Mouse (Mus musculus) cerebellum, adult 2 months (tissue): ENCODE data around the gene Arl2. TPM values are rescaled to one million over a fixed set of nuclear protein-coding genes. Genes with fewer than 3 reads are reported as not detected.
"Not testable (repeated sequence)": the region's sequence is repeated elsewhere in the genome, so short reads cannot be mapped to it uniquely, and the experiment has no call there.

Experiments
- DNase-seq, 2 experiments: peaks; one replicate each; pipeline ENCODE4 v3.0.0; 2021
- H3K27ac ChIP-seq: fragments of 200-500 bp; 2 replicates; pipeline ENCODE4 v1.5.1; 2012; ENCODE audit warnings: low read length, control low read depth, inconsistent platforms; ENCODE audit not compliant: insufficient read depth
- H3K27me3 ChIP-seq: fragments of 200-500 bp; 2 replicates; pipeline ENCODE4 v1.6.1; 2012; ENCODE audit warnings: inconsistent platforms, mild to moderate bottlenecking, low read length, moderate library complexity; ENCODE audit not compliant: control insufficient read depth, insufficient read depth
- H3K4me1 ChIP-seq: fragments of 200-500 bp; 2 replicates; pipeline ENCODE4 v1.6.1; 2011; ENCODE audit warnings: low read length; ENCODE audit not compliant: control insufficient read depth, insufficient read depth
- H3K4me3 ChIP-seq: fragments of 200-500 bp; replicated peaks from 2 replicates; pipeline ENCODE3; 2011; ENCODE audit warnings: mild to moderate bottlenecking, low read depth, low read length, control low read depth; ENCODE audit not compliant: insufficient read depth
- CTCF ChIP-seq: fragments of 200-500 bp; IDR thresholded peaks from 2 replicates; pipeline ENCODE4 v1.5.1; 2011; ENCODE audit warnings: low read depth, mild to moderate bottlenecking, control low read depth, low read length, moderate library complexity, borderline replicate concordance; ENCODE audit not compliant: insufficient read depth
- POLR2A ChIP-seq: fragments of 200-500 bp; IDR thresholded peaks from 2 replicates; pipeline ENCODE4 v1.6.1; 2011; ENCODE audit warnings: low read length, control low read depth, borderline replicate concordance; ENCODE audit not compliant: insufficient read depth
- WGBS: fragments of 180-500 bp; shearing (Covaris S2); methylation state at CpG from one replicate; pipeline ENCODE4 v1.1.7; 2018; 5-methylcytosine and 5-hydroxymethylcytosine counted together
- polyA plus RNA-seq: library from polyadenylated mRNA; depleted of rRNA; stranded (reverse); fragments of >200 nt; gene quantifications from 2 replicates; pipeline ENCODE4 v1.2.3, GENCODE M21; 2012

Arl2 gene
- polyA plus RNA-seq, 1 experiment, result 188 TPM

GRCm38 (mm10) chr19:6132171-6132827 lies 9.0 kb downstream of the Arl2 start:
- no peak overlapping the region for H3K4me3 ChIP-seq
- no peak for TF ChIP-seq POLR2A
- no peak for TF ChIP-seq CTCF
- 68% methylated on average over 7 of the region's 7 CpGs for WGBS
- no peaks in the 10 kb centered on the region for H3K27me3 ChIP-seq
- DNase-seq, result no peak
- H3K27ac ChIP-seq, result peak overlapping the region; percentile 63
- no peaks in the 10 kb centered on the region; the same call in 1 of the 2 replicates for H3K4me1 ChIP-seq

DNA sequence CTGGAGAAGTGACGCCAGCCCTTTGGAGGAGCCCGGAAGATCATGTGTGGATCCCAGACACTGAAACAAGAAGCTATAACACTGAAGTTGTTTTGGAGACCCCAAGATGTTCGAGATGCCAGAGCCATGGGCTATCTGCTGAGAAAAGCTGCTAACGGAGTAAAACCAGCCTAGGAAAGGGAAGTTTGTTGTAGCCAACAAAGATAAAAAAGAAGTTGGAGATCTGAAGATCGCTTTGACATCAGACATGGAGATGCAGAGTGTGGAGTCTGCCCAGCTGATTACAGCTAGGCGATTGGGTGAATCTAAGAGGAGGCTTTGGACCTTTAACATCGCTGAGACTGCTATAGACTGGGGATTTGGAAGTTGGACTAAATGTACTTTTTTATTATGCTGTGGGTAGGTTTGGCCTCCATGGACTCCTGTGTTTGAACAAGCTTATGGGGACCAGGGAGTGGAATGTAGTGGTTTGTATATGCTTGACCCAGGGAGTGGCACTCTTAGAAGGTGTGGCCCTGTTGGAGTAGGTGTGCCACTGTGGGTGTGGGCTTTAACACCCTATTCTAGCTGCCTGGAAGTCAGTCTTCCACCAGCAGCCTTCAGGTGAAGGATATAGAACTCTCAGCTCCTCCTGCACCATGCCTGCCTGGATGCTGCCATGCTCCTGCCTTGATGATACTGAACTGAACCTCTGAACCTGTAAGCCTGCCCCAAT lies 10.8 kb downstream of the Arl2 start:
- WGBS, result 74% methylated on average over 7 of the region's 7 CpGs
- not testable (repeated sequence) for DNase-seq, H3K4me3 ChIP-seq, H3K27me3 ChIP-seq, H3K27ac ChIP-seq, H3K4me1 ChIP-seq

DNA sequence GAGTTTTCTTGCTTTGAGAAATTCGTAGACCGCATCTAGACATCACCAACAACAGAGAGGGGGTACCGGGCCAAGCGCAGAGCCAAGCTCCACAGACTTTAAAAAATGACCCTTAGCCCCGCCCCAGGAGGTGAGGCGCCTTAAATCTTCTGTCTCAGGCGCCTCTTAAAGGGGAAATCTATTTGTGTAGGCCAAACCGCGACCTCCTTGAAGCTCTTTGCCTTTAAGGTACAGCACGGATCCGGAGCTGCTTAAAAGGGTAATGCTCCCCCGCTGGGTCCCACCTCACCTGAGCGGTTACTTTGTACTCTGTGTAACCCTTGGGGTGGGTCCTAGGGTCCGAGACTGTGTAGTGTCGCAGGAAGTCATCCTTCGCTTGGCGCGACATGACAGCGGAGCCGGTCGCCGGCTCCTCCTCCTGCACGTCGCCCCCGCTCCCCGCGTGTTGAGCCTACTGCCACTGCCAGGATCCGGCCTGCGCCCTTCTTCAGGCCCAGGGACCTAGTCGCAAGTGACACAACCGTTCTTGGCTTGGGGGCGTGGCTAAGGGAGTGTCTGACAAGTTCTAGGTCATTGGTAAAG lies 13.5 kb downstream of the Arl2 start, which contains the start of gene Snx15:
TSS of gene Snx15 (minus strand) at position 545 of the 582 bp plus-strand sequence.
- Histone ChIP-seq H3K4me3 (peak within 1 kb of the TSS; percentile 62), H3K4me1 (no peaks in the 10 kb centered on the region; the same call in 1 of the 2 replicates), H3K27ac (peak within 1 kb of the TSS; percentile 67), H3K27me3 (no peaks in the 10 kb centered on the region)
- under 1% methylated on average over 32 of the region's 32 CpGs for WGBS
- DNase-seq, result peak; percentile 97 to 98
- peak; percentile 67; the same call in 1 of the 2 replicates for TF ChIP-seq POLR2A
- TF ChIP-seq CTCF, result no peak

DNA sequence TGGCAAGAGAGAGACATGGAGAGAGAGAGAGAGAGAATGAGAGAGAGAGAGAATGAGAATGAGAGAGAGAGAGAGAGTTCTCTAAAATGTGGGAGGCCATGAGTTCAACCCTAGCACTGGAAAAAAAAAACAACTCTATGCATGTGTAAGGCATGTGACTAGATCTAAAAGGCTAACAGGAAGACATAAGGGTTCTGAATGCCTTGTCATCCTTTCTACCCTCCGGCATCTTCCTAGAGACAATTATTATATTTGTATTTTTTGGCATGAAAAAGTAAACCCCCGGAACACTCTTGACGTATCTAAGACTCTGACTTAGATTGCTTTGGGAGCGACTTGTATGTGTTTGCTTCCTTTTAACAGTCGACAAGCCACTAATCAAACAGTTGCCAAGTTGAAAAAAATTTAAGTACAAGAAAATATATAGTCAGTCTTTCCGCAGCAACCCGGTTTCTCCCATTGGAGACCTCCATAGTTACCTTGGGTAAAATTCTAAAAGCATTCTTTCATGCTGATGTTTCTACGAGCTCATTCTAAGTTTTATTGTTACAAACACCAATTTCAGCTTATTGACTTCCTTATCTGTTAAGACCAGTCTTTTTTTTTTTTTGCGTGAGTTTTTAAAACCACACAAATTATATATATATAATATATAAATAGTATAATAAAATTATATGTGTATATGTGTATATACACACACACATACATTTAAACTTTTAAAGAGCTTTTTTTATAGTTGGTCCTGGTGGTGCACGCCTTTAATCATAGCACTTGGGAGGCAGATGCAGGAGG lies 14.4 kb downstream of the Arl2 start:
- no peak for TF ChIP-seq CTCF
- no peak for TF ChIP-seq POLR2A
- H3K27me3 ChIP-seq, result no peaks in the 10 kb centered on the region
- H3K4me3 ChIP-seq, result peak overlapping the region; percentile 62
- no peak for DNase-seq
- no peaks in the 10 kb centered on the region; the same call in 1 of the 2 replicates for H3K4me1 ChIP-seq
- 69% methylated on average over 10 of the region's 10 CpGs for WGBS
- H3K27ac ChIP-seq, result 0 out of 2 replicates have a peak overlapping the region, but pooled peaks have one; percentile 17

- DNase-seq, result peak in 1 of 2 experiments; percentile 47
- H3K27me3 ChIP-seq, result no peaks in the 10 kb centered on the region
- WGBS, result 24% methylated on average over 4 of the region's 4 CpGs
- no peak overlapping the region for H3K4me3 ChIP-seq
- TF ChIP-seq POLR2A, result no peak
- peak; percentile 54; the same call in 1 of the 2 replicates for TF ChIP-seq CTCF
- H3K27ac ChIP-seq, result no peak overlapping the region
- no peaks in the 10 kb centered on the region; the same call in 1 of the 2 replicates for H3K4me1 ChIP-seq
These were observed 15.1 kb downstream of the Arl2 start for GRCm38 (mm10) chr19:6126289-6126688.

DNA sequence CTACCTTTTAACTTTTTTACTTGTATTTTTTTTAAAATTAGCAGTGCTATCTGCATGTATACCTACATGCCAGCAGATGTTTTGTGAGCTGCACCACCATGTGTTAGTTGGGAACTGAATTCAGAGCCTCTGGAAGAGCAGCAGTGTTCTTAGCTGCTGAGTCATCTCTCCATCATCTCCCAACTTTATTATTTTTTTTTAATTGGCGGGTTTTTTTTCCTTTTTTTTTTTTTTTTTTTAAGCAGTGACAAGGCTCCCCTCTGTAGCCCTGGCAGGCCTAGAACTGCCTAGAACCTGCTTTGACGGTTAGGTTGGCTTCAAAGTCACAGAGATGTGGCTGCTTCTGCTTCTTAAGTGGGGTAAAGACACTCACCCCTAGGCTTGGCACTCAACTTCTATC lies 16.4 kb downstream of the Arl2 start:
- H3K4me3 ChIP-seq, result no peak overlapping the region
- no peak overlapping the region for H3K27ac ChIP-seq
- 49% methylated on average over 2 of the region's 2 CpGs for WGBS
- no peaks in the 10 kb centered on the region for H3K27me3 ChIP-seq
- H3K4me1 ChIP-seq, result no peaks in the 10 kb centered on the region; the same call in 1 of the 2 replicates
- DNase-seq, result no peak
- TF ChIP-seq CTCF, result no peak
- no peak for TF ChIP-seq POLR2A

GRCm38 (mm10) chr19:6123330-6123729 lies 18.0 kb downstream of the Arl2 start:
- no peaks in the 10 kb centered on the region; the same call in 1 of the 2 replicates for H3K4me1 ChIP-seq
- no peak overlapping the region for H3K27ac ChIP-seq
- no peaks in the 10 kb centered on the region for H3K27me3 ChIP-seq
- no peak for DNase-seq
- 30% methylated on average over 8 of the region's 8 CpGs for WGBS
- TF ChIP-seq CTCF, result no peak
- TF ChIP-seq POLR2A, result no peak
- no peak overlapping the region for H3K4me3 ChIP-seq
